Mouse (Mus musculus) T-helper 17 cell (primary cell): Measurements from ENCODE around the gene Pex10.

Source experiments
- in situ Hi-C, 2 experiments: fragments of 300-600 bp; cut with MboI, MseI; formaldehyde crosslinking; loops; 1 replicate in 1 of 2; 2 replicates in 1 of 2; pipeline ENCODE4 v1.15.1; 2025; ENCODE audit warnings: high pct_unique_total_duplicates in 2 of 2

Pex10 gene

DNA sequence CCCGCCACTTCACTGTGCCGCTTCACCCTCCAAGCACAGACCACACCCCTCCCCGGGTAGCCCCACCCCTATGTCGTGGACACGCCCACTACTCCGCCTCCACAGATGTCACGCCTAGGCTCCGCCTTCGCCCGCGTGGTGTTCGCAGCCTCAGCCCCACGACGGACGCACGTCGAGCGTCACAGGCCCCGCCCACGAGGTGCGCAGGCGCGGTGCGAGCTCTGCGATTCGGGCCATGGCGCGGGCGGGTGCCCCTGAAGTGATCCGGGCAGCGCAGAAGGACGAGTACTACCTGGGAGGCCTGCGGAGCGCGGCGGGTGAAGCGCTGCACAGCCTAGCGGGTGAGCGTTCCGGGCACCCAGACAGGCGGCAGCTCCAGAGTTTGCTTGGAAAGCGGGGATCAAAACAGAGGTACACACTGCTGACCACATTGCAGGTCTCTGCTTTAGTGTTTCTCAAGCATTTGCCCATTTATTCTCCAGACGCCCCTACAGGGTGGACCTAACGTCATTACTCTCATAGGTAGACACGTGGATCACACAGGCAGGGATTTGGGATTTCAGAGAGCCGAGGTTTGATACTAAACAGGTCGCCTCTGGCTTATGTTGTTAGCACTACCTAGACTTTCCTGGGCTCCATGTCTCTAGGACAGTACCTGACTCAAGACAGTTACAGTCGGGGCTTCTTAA is at the start of gene Pex10:
TSS of gene Pex10 (plus strand) at position 183 of the 689 bp plus-strand sequence.
- in situ Hi-C loops = loop anchor here in 1 of 2 experiments (5.0 to 10.0 kb wide), 2 partner anchors 82 to 200 kb away; partner anchors contain the start of gene Mmel1

DNA sequence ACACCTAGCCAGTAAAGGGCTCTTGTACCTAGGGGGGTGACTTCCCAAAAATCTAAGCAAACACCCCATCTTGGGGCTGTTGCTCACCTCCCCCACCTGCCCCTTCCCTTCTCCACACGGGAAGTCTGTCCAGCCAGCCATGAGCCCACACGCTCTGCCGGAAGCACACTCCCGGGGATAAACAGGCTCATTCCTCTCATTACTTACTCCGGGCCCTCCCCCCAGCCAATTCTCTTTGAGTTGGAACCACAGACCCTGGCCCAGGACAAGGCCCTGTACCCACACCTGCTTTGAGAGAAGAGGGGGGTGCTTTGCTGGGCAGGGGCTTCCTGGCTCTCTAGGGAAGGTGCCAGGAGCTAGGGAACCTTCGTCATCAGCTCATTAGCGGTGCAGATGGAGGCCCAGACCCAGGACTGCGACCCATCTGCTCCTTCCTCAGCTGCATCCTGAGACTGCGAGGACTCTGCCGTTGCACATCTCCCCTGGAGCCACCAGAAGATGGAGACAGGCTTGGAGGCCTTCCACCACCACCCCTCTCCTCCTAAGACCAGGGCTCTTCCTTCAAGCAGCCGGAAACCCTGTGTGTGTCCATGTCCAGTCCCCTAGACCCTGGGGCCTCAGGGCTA is 49.5 kb upstream of the Pex10 start:
- in situ Hi-C loops = loop anchor here in 1 of 2 experiments (10.0 kb wide), 1 partner anchor 1543 kb away; no protein-coding TSS in a partner anchor

DNA sequence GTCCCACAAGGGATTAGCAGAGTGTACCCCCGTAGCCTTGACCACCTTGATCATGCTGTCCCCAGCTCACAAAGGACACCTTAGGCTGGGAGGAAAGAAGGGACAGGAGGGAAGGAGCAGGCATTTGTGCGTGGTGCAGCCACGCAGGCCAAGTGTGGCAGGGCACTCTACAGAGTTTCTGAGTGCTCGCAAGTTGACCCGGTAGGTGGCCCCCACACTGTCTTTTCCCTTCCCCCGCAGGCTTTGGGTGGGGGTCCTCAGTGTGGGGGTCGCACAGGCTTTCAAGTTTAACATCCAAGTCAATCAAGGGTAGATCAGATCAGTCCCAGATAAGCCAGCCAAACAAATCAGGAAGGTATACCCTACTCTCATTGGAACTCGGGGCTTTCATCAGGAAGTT is 48.8 kb upstream of the Pex10 start:
- in situ Hi-C loops = loop anchor here in 1 of 2 experiments (10.0 kb wide), 1 partner anchor 1543 kb away; no protein-coding TSS in a partner anchor

DNA sequence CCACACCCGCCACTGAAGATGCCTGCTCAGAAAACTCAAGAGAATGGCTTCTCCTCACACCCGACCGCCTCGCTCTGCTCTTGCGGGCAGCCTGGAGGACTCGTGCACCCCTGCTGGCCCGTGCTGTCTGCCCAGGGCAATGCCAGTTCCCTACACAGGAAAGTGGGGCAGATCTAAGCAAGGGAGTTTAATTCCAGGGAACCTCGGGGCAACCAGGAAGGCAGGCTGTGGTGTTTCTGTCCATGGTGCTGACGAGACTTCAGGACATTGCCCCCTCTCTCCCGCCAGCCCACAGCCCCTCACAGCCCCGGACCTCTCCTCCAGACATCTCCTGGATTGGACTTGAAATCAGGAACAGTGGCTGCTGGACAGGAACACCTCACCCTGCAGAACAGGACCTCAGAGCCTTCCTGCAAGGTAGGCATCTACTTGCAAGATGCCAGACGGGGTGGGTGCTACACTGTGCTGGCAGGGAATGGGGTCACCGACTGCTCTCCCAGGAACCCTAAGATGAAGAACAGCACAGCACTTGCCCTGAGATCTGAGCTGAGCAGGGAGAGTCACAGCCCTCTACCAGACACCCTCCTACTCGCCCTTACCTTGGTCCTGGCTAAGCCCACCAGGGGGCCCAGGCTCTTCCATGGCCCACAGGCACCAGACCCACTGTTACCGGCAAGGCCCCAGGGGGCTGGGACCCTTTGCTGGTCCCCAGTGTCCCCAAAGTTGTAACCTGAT is 48.0 kb upstream of the Pex10 start:
- in situ Hi-C loops = loop anchor here in 1 of 2 experiments (10.0 kb wide), 1 partner anchor 1544 kb away; no protein-coding TSS in a partner anchor

GRCm38 (mm10) chr4:155019336-155019847 is 47.4 kb upstream of the Pex10 start:
- in situ Hi-C loops = loop anchor here in 1 of 2 experiments (10.0 kb wide), 1 partner anchor 1545 kb away; no protein-coding TSS in a partner anchor

DNA sequence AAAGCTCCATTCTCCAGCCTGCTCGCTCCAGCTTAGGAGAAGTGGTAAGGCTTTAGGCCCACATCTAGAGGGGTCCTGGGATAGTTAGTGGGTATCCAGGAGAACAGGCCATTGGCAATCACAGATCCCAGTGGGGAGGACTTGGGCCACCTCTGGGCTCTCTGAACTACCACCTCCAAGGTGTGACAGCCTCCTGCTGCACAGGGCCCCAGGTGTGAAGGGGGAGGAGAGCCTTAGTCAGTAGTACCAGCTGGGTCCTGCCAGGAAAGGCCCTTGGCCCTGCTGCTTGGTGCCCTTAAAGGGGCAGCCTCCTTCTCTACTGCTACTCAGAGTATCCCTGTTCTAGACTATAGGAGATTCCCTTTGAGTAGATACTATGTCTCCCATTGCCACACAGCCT is 46.7 kb upstream of the Pex10 start:
- in situ Hi-C loops = no loop called here

DNA sequence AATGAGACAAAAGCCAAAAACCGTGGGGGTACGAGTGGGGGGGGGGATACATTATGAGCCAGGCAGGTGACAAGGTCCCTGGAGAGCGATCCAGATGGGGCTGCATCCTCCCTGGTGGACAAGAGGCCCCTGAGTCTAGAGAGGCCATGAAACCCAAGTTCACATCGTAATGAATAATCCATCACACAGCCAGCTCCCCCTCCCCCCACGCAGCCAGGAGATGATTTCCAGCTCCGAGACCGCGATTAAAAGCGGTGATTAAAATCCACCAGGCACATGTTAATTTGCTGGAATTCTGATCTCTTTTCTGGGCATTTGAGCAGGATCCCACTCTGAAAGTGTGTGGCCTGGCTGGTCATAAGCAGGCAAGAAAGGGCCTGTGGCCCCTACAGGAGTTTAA is 46.0 kb upstream of the Pex10 start:
- in situ Hi-C loops = no loop called here

DNA sequence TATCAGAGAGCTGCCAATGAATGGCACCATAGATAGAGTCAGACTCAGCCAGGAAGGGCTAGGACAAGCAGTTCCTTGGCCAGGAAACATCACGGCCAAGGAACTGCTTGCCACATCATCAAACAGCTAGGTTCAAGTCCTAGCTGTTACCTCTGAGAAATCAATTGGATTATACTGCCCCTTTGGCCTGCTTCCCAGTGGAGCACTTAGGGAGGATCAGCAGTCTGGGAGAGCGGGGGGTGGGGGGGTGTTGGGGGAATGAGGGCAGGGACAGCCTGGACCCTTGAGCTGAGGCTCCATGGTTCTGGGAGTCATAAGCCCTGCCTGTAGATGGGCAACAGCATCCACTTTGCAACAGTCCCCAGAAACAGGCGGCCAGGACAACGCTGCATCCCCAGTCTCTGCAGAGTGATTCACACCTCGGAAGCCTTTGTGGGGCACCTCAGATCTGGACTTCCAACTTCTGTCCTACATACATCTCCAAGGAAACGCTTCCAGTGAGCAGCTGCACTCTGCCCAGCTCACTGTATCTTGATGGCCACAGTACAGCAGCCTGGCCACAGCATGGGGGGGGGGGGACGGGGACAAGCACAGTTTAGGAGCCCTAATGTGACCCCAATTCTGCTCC is 44.5 kb upstream of the Pex10 start:
- in situ Hi-C loops = no loop called here

- in situ Hi-C loops = no loop called here
These were observed 42.4 kb upstream of the Pex10 start for GRCm38 (mm10) chr4:155024170-155025010.

DNA sequence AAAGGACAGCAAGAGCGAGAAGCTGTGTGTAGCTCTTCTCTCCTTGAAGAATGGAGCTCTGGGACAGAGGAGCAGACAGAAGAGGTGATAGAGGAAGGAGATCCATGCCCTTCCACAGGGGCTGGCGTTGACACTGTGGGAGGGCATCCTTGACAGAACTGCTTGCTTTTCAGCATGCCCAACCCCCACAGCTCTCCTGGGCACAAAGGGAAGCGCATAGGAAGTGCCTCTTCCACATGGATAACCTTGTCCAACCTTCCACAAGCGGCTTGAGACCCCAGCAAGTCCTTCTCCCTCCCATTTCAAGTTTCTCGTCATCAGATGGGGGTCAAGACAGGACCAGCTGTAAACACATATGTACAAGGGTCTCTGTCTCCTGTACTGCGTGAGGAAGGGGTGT is 33.7 kb upstream of the Pex10 start:
- in situ Hi-C loops = no loop called here

- in situ Hi-C loops = no loop called here
These were observed 32.6 kb upstream of the Pex10 start for GRCm38 (mm10) chr4:155034202-155034601.

DNA sequence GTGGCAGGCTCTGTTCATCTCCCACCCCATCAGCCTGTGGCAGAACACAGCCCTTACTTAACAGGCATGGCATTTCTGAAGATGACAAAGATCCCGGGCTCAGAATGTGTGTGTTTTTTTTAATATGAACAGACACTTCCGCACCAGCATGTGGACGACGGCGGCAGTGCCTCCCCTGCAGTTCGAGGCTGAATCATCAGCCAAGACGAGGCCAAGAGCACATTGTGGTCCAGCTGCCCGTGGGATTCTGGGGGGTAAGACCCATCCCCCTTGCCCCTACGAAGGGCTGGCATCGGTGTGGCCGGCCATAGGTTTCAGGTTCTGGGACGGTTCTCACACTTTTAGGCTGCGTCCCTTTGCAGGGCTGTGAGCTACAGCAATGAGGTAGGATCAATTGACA is 32.0 kb upstream of the Pex10 start:
- in situ Hi-C loops = no loop called here

DNA sequence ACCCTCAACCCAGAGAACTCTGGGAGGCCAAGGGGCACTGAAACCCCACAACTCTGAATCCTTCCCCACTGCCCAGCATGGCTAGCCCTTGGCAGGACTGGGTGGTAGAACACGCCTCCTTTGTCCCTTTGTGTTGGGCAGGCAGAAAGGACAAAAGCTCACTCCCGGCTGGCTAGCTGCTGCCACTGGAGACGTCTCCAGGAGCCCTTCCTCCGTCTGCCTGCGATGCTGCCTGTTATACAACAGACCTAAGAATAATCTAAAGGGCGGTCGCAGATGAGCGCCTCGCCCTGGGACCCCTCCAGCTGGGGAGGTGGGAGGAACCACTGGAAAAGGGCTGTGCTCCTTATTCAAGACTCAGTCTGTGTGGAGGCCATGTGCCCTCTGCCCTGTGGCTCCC is 26.6 kb upstream of the Pex10 start:
- in situ Hi-C loops = no loop called here

GRCm38 (mm10) chr4:155040696-155041095 is 26.1 kb upstream of the Pex10 start:
- in situ Hi-C loops = no loop called here

DNA sequence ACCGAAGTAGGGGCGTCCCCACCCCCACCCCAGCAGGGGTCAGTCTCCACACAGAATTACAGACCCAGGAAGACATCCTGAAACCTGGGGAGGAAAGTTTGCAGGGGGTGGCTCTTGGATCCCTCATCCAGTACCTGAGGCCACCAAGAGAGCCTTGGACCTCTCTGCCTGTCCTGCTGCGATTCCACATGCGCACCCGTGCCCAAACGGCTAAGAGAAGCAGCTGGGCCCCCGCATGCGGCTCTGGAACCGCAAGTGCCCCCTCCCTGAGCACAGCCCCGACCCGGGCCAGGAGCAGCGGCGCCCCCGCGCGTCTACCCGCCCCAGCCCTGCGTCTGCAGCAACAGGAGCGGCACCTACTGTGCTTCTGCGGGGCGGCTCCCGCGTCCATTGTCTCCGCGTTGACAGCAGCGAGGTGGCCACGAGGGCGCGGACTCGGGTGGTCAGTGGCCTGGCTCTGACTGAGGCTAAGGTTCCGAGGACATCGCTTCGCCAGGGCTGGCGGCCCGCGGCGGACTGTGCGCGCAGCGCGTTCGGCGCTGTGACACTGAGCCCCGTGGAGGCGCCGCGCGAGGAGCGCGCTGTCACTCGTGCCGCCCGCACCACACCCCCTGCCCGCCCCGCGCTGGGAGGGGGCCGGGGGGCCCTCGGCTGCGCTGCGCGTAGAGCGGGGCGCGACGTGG is 24.1 kb upstream of the Pex10 start:
- in situ Hi-C loops = no loop called here

DNA sequence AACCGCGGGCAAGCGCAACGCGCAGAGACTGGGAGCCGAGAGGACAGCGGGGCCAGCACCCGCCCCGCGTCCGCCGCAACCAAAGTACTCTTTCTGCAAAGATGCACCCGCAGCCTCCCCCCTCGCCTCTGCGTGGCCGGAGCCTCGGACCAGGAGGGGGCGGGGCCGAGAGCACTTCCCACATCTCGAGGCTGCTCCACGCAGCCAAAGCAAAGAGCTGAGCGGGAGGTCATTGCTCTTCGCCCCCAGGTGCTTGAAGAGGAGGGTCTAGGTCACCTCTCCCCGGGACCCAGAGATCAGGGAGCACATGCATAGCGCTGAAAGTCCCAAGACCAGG is 23.6 kb upstream of the Pex10 start:
- in situ Hi-C loops = no loop called here

DNA sequence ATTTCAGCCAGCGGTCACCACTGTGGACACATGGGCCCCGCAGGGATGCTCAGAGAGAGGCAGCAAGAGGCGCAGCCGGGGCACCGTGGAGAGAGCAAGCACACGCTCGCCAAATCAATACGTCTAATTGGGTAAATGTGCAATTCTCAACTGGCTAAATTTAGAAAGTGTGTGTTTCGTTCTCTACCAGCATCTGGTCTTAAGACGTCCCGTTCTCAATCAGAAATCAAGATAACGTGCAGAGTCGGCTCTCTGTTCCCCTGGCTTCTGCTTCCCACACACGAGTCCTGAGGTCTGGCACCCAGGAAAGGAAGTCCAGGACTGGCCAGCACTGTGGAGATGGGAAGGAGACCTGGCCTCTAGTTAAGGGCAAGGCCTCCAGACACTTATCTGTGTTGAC is 20.2 kb upstream of the Pex10 start:
- in situ Hi-C loops = no loop called here

DNA sequence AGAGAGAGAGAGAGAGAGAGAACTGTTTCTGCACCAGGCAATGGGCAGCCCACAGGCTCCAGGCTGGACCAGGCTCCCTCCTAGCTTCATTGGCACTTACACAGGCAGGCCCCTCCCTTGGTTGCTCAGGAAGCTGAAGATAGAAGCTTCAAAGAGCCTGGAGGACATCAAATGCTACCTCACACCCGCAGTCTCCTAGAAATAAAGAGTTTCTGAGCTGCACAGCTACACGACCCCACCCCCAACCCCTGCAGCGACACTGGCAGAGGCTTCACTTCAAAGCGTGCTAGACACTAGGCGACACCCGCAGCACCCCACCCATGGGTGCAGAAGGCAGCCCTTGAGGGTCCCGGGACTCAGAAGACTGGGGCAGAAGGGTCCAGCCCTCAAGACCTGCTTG is 16.7 kb upstream of the Pex10 start:
- in situ Hi-C loops = loop anchor here in 1 of 2 experiments (5.0 kb wide), 1 partner anchor 183 kb away; the partner anchor contains the start of gene Mmel1

- in situ Hi-C loops = no loop called here
These were observed 10.1 kb upstream of the Pex10 start, which contains the start of gene Plch2 for GRCm38 (mm10) chr4:155056724-155057123. Gene Plch2 (minus strand): TSS chr4:155056784.

GRCm38 (mm10) chr4:155058325-155058724 is 8.5 kb upstream of the Pex10 start:
- in situ Hi-C loops = no loop called here
